Mouse (Mus musculus) intestine, postnatal 0 days (tissue): ENCODE results near the gene Olfr690. TPM values are rescaled to one million over a fixed set of nuclear protein-coding genes. Genes with fewer than 3 reads are reported as not detected.
"Not testable (repeated sequence)": the region's sequence is repeated elsewhere in the genome, so short reads cannot be mapped to it uniquely, and the experiment has no call there.

Experiments
- ATAC-seq: fragments of 200-750 bp; cut with Nextera tagmentation; 2 replicates; pipeline ENCODE4 v1.8.0; 2017; ENCODE audit warnings: mild to moderate bottlenecking, moderate TSS enrichment, moderate library complexity
- H3K27ac ChIP-seq: fragments of 300-500 bp; sonication (generic); 2 replicates; pipeline ENCODE4 v1.5.1; 2014; ENCODE audit warnings: mild to moderate bottlenecking, low read depth, low read length, moderate library complexity
- H3K27me3 ChIP-seq: fragments of 300-500 bp; sonication (generic); replicated peaks from 2 replicates; pipeline ENCODE4 v1.6.1; 2014; ENCODE audit warnings: low read length, mixed read lengths; ENCODE audit not compliant: control insufficient read depth, insufficient read depth
- H3K36me3 ChIP-seq: fragments of 300-500 bp; sonication (generic); 2 replicates; pipeline ENCODE4 v1.6.1; 2014; ENCODE audit warnings: mild to moderate bottlenecking, moderate library complexity; ENCODE audit not compliant: control insufficient read depth, insufficient read depth
- H3K4me1 ChIP-seq: fragments of 300-500 bp; sonication (generic); replicated peaks from 2 replicates; pipeline ENCODE4 v1.6.1; 2014; ENCODE audit warnings: antibody characterized with exemption, low read length, mixed read lengths; ENCODE audit not compliant: control insufficient read depth, insufficient read depth
- H3K4me2 ChIP-seq: fragments of 300-500 bp; sonication (generic); replicated peaks from 2 replicates; pipeline ENCODE4 v1.6.1; 2014; ENCODE audit warnings: low read depth, mild to moderate bottlenecking, moderate library complexity
- H3K4me3 ChIP-seq: fragments of 300-500 bp; sonication (generic); 2 replicates; pipeline ENCODE4 v1.5.1; 2014; ENCODE audit warnings: low read depth, low read length
- H3K9ac ChIP-seq: fragments of 300-500 bp; sonication (generic); 2 replicates; pipeline ENCODE4 v1.6.1; 2014; ENCODE audit warnings: mild to moderate bottlenecking, low read depth, low read length
- H3K9me3 ChIP-seq: fragments of 300-500 bp; sonication (generic); 2 replicates; pipeline ENCODE4 v1.6.1; 2016; ENCODE audit warnings: mixed run types; ENCODE audit not compliant: control insufficient read depth
- CTCF ChIP-seq: sonication (generic); IDR thresholded peaks from 2 replicates; pipeline ENCODE4 v1.5.1; 2016; ENCODE audit warnings: low read depth, mild to moderate bottlenecking, control low read depth, antibody characterized with exemption, moderate library complexity
- WGBS: fragments of 180-500 bp; shearing (Covaris S2); extraction: QIAGEN DNeasy Blood & Tissue Kit; methylation state at CpG from one replicate; pipeline ENCODE4 v1.1.7; 2014; 5-methylcytosine and 5-hydroxymethylcytosine counted together
- polyA plus RNA-seq: library from polyadenylated mRNA; unstranded; fragments of >200 nt; fragmentation: Nextera tagmentation; extraction: Ambion mirVana; gene quantifications from 2 replicates; pipeline ENCODE4 v1.2.1, GENCODE M21; 2015

The Olfr690 gene
- polyA plus RNA-seq, 1 experiment from 2014 or later, result not detected

GRCm38 (mm10) chr7:105367930-105368329 is 34.0 kb upstream of the Olfr690 start, which contains the start of gene Olfr692:
Gene Olfr692 (plus strand): TSS chr7:105368230.
- Histone ChIP-seq H3K4me3 (no peak within 1 kb of the TSS), H3K27me3 (no peaks in the 10 kb centered on the region), H3K9me3 (no peaks in the 10 kb centered on the region), H3K4me2 (no peak within 1 kb of the TSS), H3K36me3 (no peaks in the 10 kb centered on the region), H3K27ac (no peak within 1 kb of the TSS), H3K4me1 (no peaks in the 10 kb centered on the region), H3K9ac (no peak within 1 kb of the TSS)
- TF ChIP-seq CTCF, result no peak
- no peak for ATAC-seq
- WGBS, result 89% methylated on average over 1 of the region's 1 CpGs

- 83% methylated on average over 5 of the region's 5 CpGs for WGBS
These were observed 33.4 kb upstream of the Olfr690 start for GRCm38 (mm10) chr7:105367268-105367667.

DNA sequence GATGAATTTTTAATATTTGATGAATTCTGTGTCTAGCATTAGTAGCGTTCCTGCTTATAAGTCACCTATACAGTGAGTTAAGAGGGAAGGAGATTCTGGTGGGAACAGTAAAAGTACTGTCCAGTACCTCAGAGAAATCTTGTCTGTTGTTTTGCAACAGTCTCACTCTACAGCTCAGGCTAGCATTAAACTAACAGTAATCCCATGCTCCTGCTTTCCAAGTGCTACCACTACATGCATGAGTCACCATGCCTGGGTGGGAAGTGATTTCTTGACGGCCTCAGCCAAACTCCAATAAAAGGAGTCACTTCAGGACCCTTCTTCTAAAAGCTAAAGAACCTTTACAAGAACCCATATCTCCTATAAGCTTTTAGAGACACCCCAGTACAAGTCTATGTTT is 27.8 kb upstream of the Olfr690 start:
- Histone ChIP-seq H3K9me3 (no peaks in the 10 kb centered on the region), H3K36me3 (no peaks in the 10 kb centered on the region), H3K9ac (no peak overlapping the region), H3K4me1 (no peaks in the 10 kb centered on the region), H3K27me3 (no peaks in the 10 kb centered on the region), H3K4me3 (no peak overlapping the region), H3K27ac (no peak overlapping the region), H3K4me2 (no peak overlapping the region)
- WGBS, result 79% methylated on average over 2 of the region's 2 CpGs
- no peak for TF ChIP-seq CTCF
- ATAC-seq, result no peak

More at GRCm38 (mm10) chr7:105367268-105367667, 33.4 kb upstream of the Olfr690 start:
- Histone ChIP-seq H3K27me3 (no peaks in the 10 kb centered on the region), H3K36me3 (no peaks in the 10 kb centered on the region), H3K4me1 (no peaks in the 10 kb centered on the region), H3K27ac (no peak overlapping the region), H3K4me2 (no peak overlapping the region), H3K9me3 (no peaks in the 10 kb centered on the region), H3K9ac (no peak overlapping the region), H3K4me3 (no peak overlapping the region)
- ATAC-seq, result no peak
- TF ChIP-seq CTCF, result no peak

- not testable (repeated sequence) for H3K27me3 ChIP-seq, H3K9me3 ChIP-seq, H3K36me3 ChIP-seq, H3K4me2 ChIP-seq, H3K27ac ChIP-seq, H3K4me1 ChIP-seq, ATAC-seq, H3K4me3 ChIP-seq, H3K9ac ChIP-seq
- WGBS, result 94% methylated on average over 1 of the region's 2 CpGs
These were observed 22.6 kb upstream of the Olfr690 start for GRCm38 (mm10) chr7:105356487-105356886.

DNA sequence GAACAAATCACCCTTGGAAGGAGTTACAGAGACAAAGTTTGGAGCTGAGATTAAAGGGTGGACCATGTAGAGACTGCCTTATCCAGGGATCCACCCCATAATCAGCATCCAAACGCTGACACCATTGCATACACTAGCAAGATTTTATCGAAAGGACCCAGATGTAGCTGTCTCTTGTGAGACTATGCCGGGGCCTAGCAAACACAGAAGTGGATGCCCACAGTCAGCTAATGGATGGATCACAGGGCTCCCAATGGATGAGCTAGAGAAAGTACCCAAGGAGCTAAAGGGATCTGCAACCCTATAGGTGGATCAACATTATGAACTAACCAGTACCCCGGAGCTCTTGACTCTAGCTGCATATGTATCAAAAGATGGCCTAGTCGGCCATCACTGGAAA is 22.2 kb upstream of the Olfr690 start:
- H3K4me2 ChIP-seq, H3K4me1 ChIP-seq, H3K27me3 ChIP-seq, H3K4me3 ChIP-seq, H3K36me3 ChIP-seq, ATAC-seq, H3K9me3 ChIP-seq, H3K9ac ChIP-seq, H3K27ac ChIP-seq: not testable (repeated sequence)
- no CpG with 5 or more reads among the region's 5 CpGs for WGBS

DNA sequence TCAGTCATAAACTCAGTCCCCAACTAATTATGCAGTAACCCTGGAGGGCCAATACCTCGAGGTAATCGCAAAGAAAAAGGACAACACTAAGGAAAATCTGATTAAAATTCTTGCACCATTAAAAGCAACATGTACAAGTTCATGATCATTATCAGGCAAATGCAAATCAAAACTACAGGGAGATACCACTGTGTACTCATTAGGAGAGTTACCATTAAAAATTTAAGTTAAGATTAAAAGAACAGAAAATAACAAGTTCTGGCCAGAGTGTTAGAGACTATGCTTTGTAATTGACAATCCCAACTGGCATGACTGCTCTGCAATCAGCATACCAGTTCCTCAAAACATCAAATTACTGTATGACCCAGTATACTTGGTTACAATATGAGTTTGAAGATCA is 8.8 kb upstream of the Olfr690 start:
- no peak overlapping the region for H3K4me3 ChIP-seq
- H3K36me3 ChIP-seq, result no peaks in the 10 kb centered on the region
- ATAC-seq, result no peak
- no peaks in the 10 kb centered on the region for H3K9me3 ChIP-seq
- H3K27me3 ChIP-seq, result no peaks in the 10 kb centered on the region
- TF ChIP-seq CTCF, result no peak
- no peak overlapping the region for H3K9ac ChIP-seq
- H3K4me1 ChIP-seq, result no peaks in the 10 kb centered on the region
- no peak overlapping the region for H3K4me2 ChIP-seq
- H3K27ac ChIP-seq, result no peak overlapping the region
- WGBS, result 76% methylated on average over 2 of the region's 2 CpGs

DNA sequence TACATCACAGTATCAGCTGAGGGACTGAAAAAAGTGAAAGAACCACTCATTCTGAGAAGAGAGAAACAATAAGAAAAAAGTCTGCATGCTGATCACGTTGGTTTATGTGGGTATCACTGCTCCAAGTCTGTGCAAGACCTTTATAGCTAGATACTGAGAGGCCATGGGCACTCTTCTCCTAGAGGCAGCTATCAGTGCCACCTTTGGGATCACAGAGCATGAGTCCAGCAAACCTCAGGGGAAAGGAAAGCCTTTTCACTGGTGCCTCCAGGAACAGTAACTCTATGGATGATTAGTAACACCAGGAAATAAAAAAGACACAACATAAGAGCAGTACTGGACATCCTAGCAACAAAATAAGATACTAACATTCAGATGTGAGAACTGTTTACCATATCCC is 8.3 kb upstream of the Olfr690 start, which contains the start of gene Olfr691:
Gene Olfr691 (minus strand): TSS at position 101 of the 400 bp plus-strand sequence.
- Histone ChIP-seq H3K27me3 (no peaks in the 10 kb centered on the region), H3K4me1 (no peaks in the 10 kb centered on the region), H3K9me3 (no peaks in the 10 kb centered on the region), H3K36me3 (no peaks in the 10 kb centered on the region), H3K4me3 (no peak within 1 kb of the TSS), H3K9ac (no peak within 1 kb of the TSS), H3K27ac (no peak within 1 kb of the TSS), H3K4me2 (no peak within 1 kb of the TSS)
- no peak for TF ChIP-seq CTCF
- 33% methylated on average over 1 of the region's 1 CpGs for WGBS
- no peak for ATAC-seq
